Mouse (Mus musculus) heart, adult 10 weeks (tissue): ENCODE data around the gene Hsd3b6. TPM values are rescaled to one million over a fixed set of nuclear protein-coding genes. Genes with fewer than 3 reads are reported as not detected.

ENCODE experiments used
- polyA plus RNA-seq: library from polyadenylated mRNA; stranded (reverse); fragments of 350-450 nt; fragmentation: Illumina TruSeq; extraction: RNeasy Lipid Tissue Mini Kit (QIAGEN cat#74804); gene quantifications from one replicate; pipeline ENCODE4 v1.2.3, GENCODE M21; 2014; ENCODE audit warnings: low read depth, low replicate concordance

Hsd3b6 gene
- polyA plus RNA-seq: not detected

GRCm38 (mm10) chr3:98814101-98814670 is at the start of gene Hsd3b6:
Hsd3b6 (minus strand) TSS chr3:98814443.

DNA sequence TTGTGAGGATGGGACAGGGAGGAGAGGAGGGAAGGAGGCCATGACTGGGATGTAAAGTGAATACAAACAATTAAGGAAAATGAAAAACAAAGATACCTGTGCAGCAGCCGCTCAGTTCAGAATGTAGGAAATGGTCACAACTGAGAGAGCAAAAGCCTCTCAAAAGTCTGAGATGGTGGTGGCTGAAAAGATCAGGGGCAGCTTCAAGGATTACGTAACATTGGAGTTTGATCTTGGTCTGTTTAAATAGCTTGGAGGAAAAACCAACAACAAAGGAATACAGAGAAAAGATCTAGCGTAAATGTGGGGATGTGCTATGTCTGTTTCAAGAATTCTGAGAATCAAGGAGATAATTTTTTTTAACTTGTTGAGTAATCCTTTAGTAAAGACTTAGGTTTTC is 45.3 kb upstream of the Hsd3b6 start, which contains the start of gene Hsd3b1:
Gene Hsd3b1, minus strand, starts transcription at position 219 of the 400 bp plus-strand sequence.

Other genes with a start within 250 kb of the Hsd3b6 start
- not detected for gene Gm10681, start 225.6 kb downstream of the Hsd3b6 start, polyA plus RNA-seq
- not detected for gene Hsd3b5, start 184.2 kb downstream of the Hsd3b6 start, polyA plus RNA-seq
- not detected for gene Hsd3b2, start 89.9 kb downstream of the Hsd3b6 start, polyA plus RNA-seq
- gene Hsd3b3, start 51.3 kb downstream of the Hsd3b6 start, polyA plus RNA-seq: not detected
- gene Hsd3b1, start 45.4 kb upstream of the Hsd3b6 start, polyA plus RNA-seq: not detected
- not detected for gene Hao2, start 78.8 kb upstream of the Hsd3b6 start, polyA plus RNA-seq